Mouse (Mus musculus) natural killer cell, adult 2 months (primary cell): ENCODE measurements around the gene Gm5592.
"Not testable (repeated sequence)": the region's sequence is repeated elsewhere in the genome, so short reads cannot be mapped to it uniquely, and the experiment has no call there.

Experiments used
- DNase-seq, 2 experiments: peaks; one replicate each; pipeline ENCODE4 v3.0.0; 2022; ENCODE audit warnings: low spot score in 2 of 2

The Gm5592 gene

GRCm38 (mm10) chr7:41153541-41153940, at the start of gene Gm5592:
Gene Gm5592, plus strand, starts transcription at chr7:41153841.
- DNase-seq = not testable (repeated sequence)

- not testable (repeated sequence) for DNase-seq
Measured at GRCm38 (mm10) chr7:41155806-41156205, 2.2 kb downstream of the Gm5592 start.

- not testable (repeated sequence) for DNase-seq
Measured at GRCm38 (mm10) chr7:41157879-41158278, 4.2 kb downstream of the Gm5592 start.

DNA sequence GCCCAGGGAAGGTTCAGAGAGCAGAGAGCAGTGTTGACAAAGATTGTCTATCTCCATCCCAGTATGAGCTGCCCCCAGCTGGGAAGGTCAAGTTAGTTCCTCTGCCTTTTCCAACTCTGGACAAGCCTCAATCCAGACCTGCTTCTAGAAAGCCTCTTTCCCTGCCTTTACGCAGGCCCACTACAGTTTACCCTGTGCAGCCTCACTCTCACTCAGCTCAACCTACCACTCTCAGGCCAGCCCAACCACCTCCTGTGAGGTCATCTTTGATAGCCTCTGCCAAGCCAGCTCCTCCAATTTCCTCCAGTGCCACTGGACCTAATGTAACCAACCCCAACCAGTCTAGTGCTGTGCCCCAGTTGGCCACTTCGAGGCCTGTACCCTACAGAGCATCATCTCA, 4.9 kb downstream of the Gm5592 start:
- not testable (repeated sequence) for DNase-seq

- no peak for DNase-seq
Measured at GRCm38 (mm10) chr7:41193671-41194070, 40.0 kb downstream of the Gm5592 start.
